Mouse (Mus musculus) bone marrow, adult 2 months (tissue): ENCODE measurements at regions not wholly inside any gene's neighbourhood (a gene's known extent, or its start where the extent isn't known, plus 50 kb on each side); places are given as distances from the start of the nearest gene placed in this dataset.

Experiments
- H3K27ac ChIP-seq: fragments of 200-500 bp; 2 replicates; pipeline ENCODE4 v1.5.1; 2012; ENCODE audit warnings: low read depth, mild to moderate bottlenecking, control low read depth, inconsistent platforms, low read length; ENCODE audit not compliant: control insufficient read depth, poor library complexity, insufficient read depth
- H3K4me1 ChIP-seq: fragments of 200-500 bp; 2 replicates; pipeline ENCODE4 v1.6.1; 2011; ENCODE audit warnings: low read length; ENCODE audit not compliant: control insufficient read depth, insufficient read depth
- H3K4me3 ChIP-seq: fragments of 200-500 bp; replicated peaks from 2 replicates; pipeline ENCODE3; 2011; ENCODE audit warnings: mild to moderate bottlenecking, low read depth, low read length, control low read depth; ENCODE audit not compliant: control insufficient read depth
- CTCF ChIP-seq: fragments of 200-500 bp; IDR thresholded peaks from 2 replicates; pipeline ENCODE4 v1.5.1; 2011; ENCODE audit warnings: low read length, control low read depth; ENCODE audit not compliant: control insufficient read depth, insufficient read depth
- POLR2A ChIP-seq: fragments of 200-500 bp; IDR thresholded peaks from 2 replicates; pipeline ENCODE4 v1.6.1; 2011; ENCODE audit warnings: low read depth, mild to moderate bottlenecking, control low read depth, low read length, borderline replicate concordance; ENCODE audit not compliant: control insufficient read depth
- WGBS: fragments of 180-500 bp; shearing (Covaris S2); methylation state at CpG from one replicate; pipeline ENCODE4 v1.1.7; 2018; 5-methylcytosine and 5-hydroxymethylcytosine counted together

DNA sequence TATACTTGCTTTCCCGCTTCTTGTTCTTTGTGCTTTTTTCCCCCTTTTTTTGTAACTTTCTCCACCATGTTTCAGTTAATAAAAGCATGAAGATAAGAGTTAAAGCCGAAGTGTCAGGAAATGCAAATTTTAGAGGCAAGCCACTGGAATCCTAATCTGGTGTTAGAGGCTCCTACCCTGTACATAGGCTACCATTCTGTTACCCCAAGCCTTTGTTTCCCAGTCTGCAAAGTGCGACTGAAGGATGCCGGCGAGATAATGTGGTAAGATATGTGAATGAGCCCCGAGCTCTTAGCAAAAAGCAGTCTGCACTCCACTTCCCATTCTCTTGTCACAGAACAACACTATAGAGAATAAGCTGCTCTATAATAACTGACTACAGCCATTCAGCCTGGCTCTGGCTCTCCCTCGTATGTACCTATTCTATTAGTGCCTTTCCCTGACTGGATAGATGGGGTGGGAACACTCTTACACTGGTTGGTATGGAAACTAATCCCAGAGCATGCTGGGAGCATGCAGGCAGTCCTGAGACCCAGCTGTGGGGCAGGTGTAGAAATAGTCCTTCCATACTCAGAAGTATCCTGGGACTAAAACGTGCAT, 229.7 kb upstream of the Daam1 start:
- Histone ChIP-seq H3K4me3 (no peak overlapping the region), H3K4me1 (no peaks in the 10 kb centered on the region), H3K27ac (no peak overlapping the region)
- TF ChIP-seq CTCF (no peak), POLR2A (no peak)
- WGBS: 69% methylated on average over 8 of the region's 8 CpGs

- WGBS: 86% methylated on average over 10 of the region's 10 CpGs
- H3K4me3 ChIP-seq: no peak overlapping the region
- no peaks in the 10 kb centered on the region for H3K4me1 ChIP-seq
- TF ChIP-seq POLR2A (no peak), CTCF (no peak)
- no peak overlapping the region for H3K27ac ChIP-seq
Observed at GRCm38 (mm10) chr12:71603136-71603535, 227.7 kb upstream of the Daam1 start.

DNA sequence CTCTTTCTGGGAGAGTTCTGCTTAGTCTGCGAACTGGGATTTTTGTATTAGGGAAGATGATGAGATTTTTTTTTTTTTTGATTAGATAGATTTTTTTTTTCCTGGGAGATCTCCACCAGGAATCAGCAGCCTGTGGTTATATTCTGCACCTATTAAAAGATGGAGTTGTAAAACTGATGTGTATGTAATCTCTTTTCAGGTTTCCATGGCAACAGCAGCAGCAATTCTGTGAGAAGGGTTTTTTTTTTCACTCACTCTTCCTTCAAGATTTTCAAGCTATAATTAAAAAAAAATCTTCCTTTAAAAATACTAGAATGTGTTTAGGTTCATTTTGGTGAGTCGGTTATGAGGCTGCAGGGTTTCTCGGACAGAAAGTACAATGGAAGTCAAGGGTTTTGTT, 224.5 kb upstream of the Daam1 start:
- Histone ChIP-seq H3K27ac (no peak overlapping the region), H3K4me3 (no peak overlapping the region), H3K4me1 (no peaks in the 10 kb centered on the region)
- TF ChIP-seq CTCF (no peak), POLR2A (no peak)
- WGBS: 64% methylated on average over 3 of the region's 3 CpGs

- H3K4me3 ChIP-seq: no peak overlapping the region
- TF ChIP-seq POLR2A: no peak
- TF ChIP-seq CTCF: no peak
- H3K4me1 ChIP-seq: no peaks in the 10 kb centered on the region
- H3K27ac ChIP-seq: no peak overlapping the region
- WGBS: 76% methylated on average over 4 of the region's 4 CpGs
Observed at GRCm38 (mm10) chr12:71607966-71608365, 222.9 kb upstream of the Daam1 start.

DNA sequence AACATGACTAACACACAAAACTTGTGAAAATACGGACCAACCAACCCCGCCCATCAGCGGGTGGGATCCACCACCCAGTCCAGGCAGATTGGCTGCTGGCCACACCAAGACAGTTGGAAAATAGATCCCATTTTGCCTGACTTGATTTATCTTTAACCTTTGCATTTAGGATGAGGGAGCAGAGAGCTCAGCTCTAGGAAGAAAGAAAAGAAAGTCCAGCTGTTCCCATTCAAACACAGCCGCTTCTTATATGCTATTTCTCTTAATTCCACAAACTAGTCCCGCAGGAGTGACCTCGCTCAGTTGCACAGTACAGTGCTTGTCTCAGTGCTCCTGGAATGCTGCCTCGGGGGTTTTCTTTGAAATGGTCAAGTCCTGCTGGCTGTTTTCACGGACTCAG, 217.6 kb upstream of the Daam1 start:
- no peak for TF ChIP-seq POLR2A
- TF ChIP-seq CTCF: no peak
- H3K4me3 ChIP-seq: no peak overlapping the region
- 79% methylated on average over 8 of the region's 8 CpGs for whole genome bisulfite sequencing
- no peak overlapping the region for H3K27ac ChIP-seq
- no peaks in the 10 kb centered on the region for H3K4me1 ChIP-seq

DNA sequence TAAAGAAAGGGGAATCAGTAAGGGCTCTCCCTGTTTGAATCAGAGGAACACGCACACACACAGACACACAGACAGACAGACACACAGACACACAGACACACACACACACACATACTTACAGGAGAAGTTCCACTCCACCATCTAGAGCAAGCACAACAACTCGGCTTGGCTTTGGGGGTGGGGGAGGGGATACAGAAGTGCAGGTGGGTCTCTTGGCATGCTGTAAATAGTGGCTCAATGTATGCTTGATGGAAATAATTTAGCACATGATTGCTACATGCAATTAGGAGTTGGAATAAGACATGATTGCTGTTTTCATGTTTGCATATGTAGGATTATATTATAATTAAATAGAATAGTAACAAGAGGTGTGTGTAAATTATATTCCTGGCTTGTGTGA, 215.9 kb upstream of the Daam1 start:
- no peak for TF ChIP-seq POLR2A
- no peak for TF ChIP-seq CTCF
- H3K4me1 ChIP-seq: no peaks in the 10 kb centered on the region
- H3K27ac ChIP-seq: no peak overlapping the region
- WGBS: 63% methylated on average over 2 of the region's 2 CpGs
- H3K4me3 ChIP-seq: no peak overlapping the region

- no peak overlapping the region for H3K27ac ChIP-seq
- no peak overlapping the region for H3K4me3 ChIP-seq
- 70% methylated on average over 2 of the region's 2 CpGs for WGBS
- no peaks in the 10 kb centered on the region for H3K4me1 ChIP-seq
- TF ChIP-seq CTCF (no peak), POLR2A (no peak)
Observed at GRCm38 (mm10) chr12:71615383-71615782, 215.5 kb upstream of the Daam1 start.

DNA sequence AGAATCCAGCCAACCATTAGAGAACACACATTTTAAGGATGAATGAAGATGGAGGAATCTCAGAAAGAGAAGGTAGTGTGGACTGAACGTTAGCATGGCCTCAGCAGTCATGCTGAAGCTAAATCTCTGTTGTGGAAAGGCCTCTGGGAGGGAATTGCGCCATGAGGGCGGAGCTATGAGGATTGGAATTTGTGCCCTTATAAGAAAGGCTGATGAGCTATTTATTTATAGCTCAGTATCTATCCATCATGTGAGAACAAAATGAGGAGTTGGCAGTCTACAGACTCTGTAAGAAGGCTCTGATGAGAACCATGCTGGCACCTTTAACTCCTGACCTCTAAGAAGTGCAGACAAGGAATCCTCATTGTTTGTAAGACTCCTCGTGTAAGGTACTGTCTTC, 214.8 kb upstream of the Daam1 start:
- 75% methylated on average over 4 of the region's 4 CpGs for WGBS
- Histone ChIP-seq H3K4me3 (no peak overlapping the region), H3K27ac (no peak overlapping the region), H3K4me1 (no peaks in the 10 kb centered on the region)
- TF ChIP-seq CTCF (no peak), POLR2A (no peak)

- no peaks in the 10 kb centered on the region for H3K4me1 ChIP-seq
- H3K4me3 ChIP-seq: no peak overlapping the region
- TF ChIP-seq CTCF (no peak), POLR2A (no peak)
- WGBS: 66% methylated on average over 6 of the region's 6 CpGs
- H3K27ac ChIP-seq: no peak overlapping the region
Observed at GRCm38 (mm10) chr12:71618466-71618865, 212.4 kb upstream of the Daam1 start.
